Mouse (Mus musculus) heart, adult 2 months (tissue): ENCODE data around the gene Fzd10.

Experiments used
- CTCF ChIP-seq: fragments of 200-600 bp; IDR thresholded peaks from 2 replicates; pipeline ENCODE4 v1.8.1; 2022; ENCODE audit warnings: antibody characterized with exemption, mild to moderate bottlenecking, moderate library complexity
- EP300 ChIP-seq: fragments of 200-500 bp; IDR thresholded peaks from 2 replicates; pipeline ENCODE4 v1.6.1; 2011; ENCODE audit warnings: low read depth, low read length, control low read depth; ENCODE audit not compliant: insufficient read depth

GRCm38 (mm10) chr5:128606596-128606995 is 6.0 kb downstream of the Fzd10 start:
- TF ChIP-seq CTCF (no peak), EP300 (no peak)
